Mouse (Mus musculus) lung, postnatal 4 days (tissue): Measurements from ENCODE around the gene Tgfbr3.
"Not testable (repeated sequence)": the region's sequence is repeated elsewhere in the genome, so short reads cannot be mapped to it uniquely, and the experiment has no call there.

Experiments
- DNase-seq, 2 experiments: peaks; one replicate each; pipeline ENCODE4 v3.0.0; 2021

Tgfbr3 gene

DNA sequence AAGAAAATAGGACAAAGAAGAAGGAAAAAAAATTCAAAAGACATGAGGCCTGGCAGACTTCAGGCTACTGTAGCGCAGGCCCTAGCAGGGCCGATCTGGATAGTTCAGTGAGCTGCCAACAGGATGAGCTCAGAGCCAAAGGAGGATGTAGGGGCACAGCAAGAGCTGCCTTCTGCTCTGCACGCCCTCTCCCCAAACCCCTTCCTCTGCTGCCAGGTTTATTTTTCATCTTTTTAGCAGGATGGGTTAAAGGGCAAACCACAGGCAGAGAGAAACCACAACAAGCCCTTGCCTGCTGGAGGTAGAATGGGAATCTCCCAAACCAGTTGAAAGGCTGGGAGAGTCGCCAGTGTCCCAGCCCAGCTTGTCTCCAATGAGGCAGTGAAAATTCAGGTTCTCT lies 10.2 kb downstream of the Tgfbr3 start:
- peak in 1 of 2 experiments; percentile 28 for DNase-seq

DNA sequence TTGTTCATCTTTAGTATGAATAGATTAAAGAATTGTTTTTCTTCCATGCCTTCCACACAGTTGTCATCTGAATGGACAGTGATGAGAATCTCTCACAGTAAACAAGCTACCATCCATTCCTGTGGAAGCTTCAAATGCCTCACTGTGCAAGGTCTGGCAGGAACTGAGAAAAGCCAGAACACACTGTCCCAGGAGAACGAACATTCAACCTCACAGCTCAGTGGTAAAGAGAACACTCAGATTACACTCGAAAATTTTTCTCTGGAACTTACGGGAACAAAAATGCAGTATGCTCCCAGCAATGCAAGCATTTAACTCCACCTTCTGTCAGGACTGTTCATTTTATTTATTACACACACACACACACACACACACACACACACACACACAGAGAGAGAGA lies 13.2 kb downstream of the Tgfbr3 start:
- DNase-seq = peak in 1 of 2 experiments; percentile 8

DNA sequence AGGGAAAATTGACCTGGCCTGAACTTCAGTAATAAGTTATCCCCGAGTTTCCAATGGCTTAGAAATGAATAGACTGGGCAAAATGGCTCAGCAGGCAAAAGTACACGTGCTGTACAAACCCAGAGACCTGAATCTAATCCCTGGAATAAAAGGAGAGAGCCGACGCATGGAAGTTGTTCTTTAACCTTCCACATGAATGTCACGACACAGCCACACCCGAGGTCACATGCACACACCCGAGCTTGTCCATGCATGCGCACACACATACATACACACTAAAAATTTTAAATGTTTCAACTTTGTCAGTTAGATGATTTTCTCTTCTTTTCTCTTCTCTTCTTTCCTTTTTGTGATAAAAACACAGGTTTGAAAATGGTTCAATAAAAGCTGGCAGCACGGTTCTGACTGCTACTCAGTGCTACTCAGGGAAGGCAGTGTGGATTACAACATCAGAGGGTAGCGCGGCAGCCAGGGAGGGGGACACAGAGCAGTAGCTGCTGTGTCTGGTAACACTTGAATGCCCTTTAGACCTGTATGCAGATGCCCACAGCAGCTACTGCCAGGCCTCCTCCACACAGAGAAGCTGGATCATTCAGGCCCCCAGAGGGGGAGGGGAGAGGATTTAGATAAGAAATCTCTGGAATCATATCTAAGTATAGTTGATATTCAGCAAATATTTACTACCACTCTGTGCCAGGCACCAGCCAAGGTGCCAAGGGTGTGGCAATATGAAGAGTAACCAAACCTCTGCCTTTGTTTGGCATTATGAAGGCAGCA lies 17.0 kb downstream of the Tgfbr3 start:
- no peak for DNase-seq

- DNase-seq = peak in 1 of 2 experiments; percentile 33
Measured at GRCm38 (mm10) chr5:107269006-107269328, 20.5 kb downstream of the Tgfbr3 start.

GRCm38 (mm10) chr5:107268121-107269005 lies 21.1 kb downstream of the Tgfbr3 start:
- no peak for DNase-seq

DNA sequence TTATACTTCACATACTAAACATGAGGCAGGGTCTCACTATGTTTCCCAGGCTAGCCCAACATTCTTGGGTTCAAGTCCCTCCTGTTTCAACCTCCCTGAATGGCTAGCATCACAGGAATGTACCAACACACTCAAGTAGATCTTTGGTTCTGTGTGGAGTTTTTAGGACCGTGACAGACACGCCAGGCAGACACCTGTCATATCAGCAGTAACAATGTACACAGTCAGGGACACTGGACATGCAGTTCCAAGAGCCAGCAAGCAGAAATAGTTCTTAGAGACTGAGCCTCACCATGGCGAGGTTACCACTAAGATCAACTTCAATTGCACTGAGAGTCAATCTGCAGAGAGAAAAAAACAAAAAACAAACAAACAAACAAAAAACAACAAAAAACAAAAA lies 22.9 kb downstream of the Tgfbr3 start:
- no peak for DNase-seq

GRCm38 (mm10) chr5:107264426-107265360 lies 24.7 kb downstream of the Tgfbr3 start:
- DNase-seq = no peak

DNA sequence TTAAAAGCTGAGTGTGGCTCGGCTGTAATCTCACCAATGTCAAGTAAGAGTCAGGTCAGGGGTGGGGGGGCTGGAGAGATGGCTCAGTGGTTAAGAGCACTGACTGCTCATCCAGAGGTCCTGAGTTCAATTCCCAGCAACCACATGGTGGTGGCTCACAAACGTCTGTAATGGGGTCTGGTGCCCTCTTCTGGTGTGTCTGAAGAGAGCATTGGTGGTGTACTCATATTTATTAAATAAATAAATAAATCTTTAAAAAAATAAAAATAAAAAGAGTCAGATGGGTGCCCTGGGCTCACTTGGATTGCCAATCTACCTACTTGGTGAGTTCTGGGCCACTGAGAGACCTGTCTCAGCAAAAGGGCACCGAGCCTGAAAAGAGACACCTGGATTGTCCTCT lies 25.6 kb downstream of the Tgfbr3 start:
- DNase-seq = no peak

- no peak for DNase-seq
Measured at GRCm38 (mm10) chr5:107261930-107262329, 27.5 kb downstream of the Tgfbr3 start.

GRCm38 (mm10) chr5:107260708-107261495 lies 28.5 kb downstream of the Tgfbr3 start:
- no peak for DNase-seq

- no peak for DNase-seq
Measured at GRCm38 (mm10) chr5:107259487-107260040, 29.9 kb downstream of the Tgfbr3 start.

GRCm38 (mm10) chr5:107253395-107253794 lies 36.0 kb downstream of the Tgfbr3 start:
- DNase-seq = no peak

DNA sequence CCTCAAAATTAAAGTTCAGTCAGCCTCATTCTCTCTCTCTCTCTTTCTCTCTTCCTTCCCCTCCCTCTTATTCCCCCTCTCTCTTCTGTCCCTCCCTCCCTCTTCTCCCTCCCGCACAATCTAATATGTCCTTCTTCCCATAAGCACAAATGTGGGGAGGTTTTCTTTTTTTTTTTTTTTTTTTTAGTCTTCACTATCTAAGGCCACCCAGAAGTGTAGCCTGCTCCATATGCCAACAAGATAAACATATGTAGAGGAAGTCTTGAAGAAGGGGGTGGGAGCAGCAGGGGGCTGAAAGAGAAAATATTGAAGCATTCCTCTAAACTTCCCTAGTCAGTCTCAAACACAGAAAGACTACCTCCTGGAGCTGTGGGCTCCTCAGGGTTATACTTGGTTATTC lies 37.0 kb downstream of the Tgfbr3 start:
- DNase-seq = no peak

GRCm38 (mm10) chr5:107251751-107252305 lies 37.6 kb downstream of the Tgfbr3 start:
- peak; percentile 41 to 67 for DNase-seq

DNA sequence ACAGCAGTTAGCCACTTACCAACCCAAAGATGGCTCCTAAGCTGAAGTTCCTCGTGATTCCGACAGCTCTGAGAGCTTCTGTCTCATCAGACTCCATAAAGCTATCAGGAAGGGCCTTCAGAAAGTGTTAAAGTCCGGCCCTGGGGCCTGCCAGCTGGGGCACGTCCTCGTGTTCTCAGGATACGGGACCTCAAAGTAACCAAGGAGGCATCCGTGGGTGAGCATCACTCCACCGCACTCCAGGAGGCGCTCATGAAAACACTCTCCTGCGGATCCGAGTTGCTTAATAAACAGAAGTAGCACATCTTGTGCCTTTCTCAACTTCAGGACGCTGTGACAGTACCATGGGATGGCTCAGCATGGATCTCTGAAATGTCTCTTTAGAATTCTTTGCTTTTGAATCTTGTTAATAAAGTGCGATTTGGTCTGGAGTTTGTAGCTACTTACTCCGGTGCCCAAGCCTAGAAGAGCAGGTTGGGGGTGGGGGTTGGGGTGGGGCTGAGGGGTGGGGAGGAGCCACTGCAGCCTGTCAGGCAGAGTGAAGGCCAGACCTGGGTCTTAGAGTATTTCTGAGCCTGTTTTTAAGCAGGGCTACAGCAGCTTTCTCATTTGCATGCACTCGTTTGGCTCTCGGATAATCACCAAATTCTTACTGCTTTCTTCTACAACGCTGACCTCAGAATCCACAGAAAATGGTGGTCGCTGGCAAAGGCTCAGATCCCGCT lies 38.7 kb downstream of the Tgfbr3 start:
- DNase-seq = no peak

DNA sequence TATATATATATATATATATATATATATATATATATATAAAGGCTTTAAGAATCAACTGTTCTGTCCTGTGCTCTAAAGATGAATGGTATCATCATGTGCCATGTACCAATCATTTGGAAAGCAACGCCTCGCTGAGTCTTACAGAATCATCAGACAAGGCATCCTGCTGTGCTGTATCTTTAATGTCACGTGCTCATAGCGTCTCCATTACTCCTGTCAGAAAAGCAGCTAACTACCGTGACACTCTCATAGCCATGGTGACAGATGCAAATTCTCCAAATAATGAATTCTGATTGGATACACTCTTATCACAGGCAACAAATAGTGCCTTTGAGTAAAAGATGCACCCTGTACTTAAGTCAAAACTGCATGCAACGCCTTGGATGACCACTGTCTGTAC lies 40.7 kb downstream of the Tgfbr3 start:
- no peak for DNase-seq

DNA sequence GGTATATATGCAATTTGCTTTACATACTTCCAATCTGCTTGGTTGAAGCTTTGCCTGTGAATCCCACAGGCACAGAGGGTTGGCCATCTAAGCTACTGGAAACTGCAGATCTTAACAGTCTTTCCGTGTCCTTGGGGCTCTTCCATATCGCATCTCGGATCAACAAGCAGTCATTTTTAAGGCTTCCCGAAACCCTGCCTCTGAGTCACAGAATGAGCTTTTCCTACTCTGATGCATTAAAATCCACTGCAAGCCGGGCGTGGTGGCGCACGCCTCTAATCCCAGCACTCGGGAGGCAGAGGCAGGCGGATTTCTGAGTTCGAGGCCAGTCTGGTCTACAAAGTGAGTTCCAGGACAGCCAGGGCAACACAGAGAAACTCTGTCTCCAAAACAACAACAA lies 41.1 kb downstream of the Tgfbr3 start:
- not testable (repeated sequence) for DNase-seq

DNA sequence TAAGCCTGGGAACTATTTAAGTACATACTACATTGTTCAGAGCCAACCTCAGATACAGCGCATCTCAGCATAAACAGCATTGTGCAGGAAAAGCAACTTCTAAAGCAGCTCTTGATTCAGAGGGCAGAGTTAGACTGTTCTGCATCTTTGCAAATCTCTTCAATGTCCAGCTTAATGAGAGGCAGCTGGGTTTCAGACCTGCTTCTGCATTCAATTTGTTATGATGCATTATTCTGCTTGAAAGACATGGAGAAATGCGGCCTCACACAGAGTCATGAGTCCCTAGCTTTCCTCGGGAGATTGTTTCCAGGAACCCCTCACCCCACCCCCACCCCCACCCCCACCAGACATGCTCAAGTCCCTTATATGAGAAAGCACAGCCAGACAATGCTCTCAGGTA lies 41.6 kb downstream of the Tgfbr3 start:
- DNase-seq = no peak

- DNase-seq = no peak
Measured at GRCm38 (mm10) chr5:107243445-107243844, 46.0 kb downstream of the Tgfbr3 start.

DNA sequence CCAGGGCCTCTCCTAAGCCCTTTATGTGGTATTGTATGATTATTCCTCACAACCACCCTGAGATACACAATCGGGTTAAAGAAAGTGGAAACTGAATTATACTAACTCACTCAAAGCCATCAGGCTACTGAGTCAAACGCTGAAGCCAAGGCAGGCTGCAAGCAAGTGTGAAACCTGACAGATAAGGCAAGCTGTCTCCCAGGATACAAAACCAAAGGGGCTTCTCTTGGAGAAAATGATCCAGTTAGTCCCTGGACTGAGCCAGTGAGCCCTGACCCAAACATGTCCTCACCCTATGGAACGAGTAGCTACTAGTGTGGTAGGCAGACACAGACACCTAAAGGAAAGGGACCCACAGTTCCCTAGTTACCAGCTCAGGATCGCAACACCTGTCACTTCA lies 46.4 kb downstream of the Tgfbr3 start:
- no peak for DNase-seq

- DNase-seq = no peak
Measured at GRCm38 (mm10) chr5:107240276-107240675, 49.2 kb downstream of the Tgfbr3 start.
